Mouse (Mus musculus) gastrocnemius, postnatal 14 days (tissue): ENCODE results near the gene Sh3glb2. TPM values are rescaled to one million over a fixed set of nuclear protein-coding genes. Genes with fewer than 3 reads are reported as not detected.

Experiments used
- DNase-seq: peaks from one replicate; pipeline ENCODE4 v3.0.0; 2021; ENCODE audit warnings: mixed read lengths
- intact Hi-C: fragments of 180-260 bp; cut with DNase I; formaldehyde crosslinking; loops from one replicate; pipeline ENCODE4 v1.15.1; 2025; ENCODE audit warnings: low total_unique reads
- long read RNA-seq, 2 experiments: library from polyadenylated mRNA; stranded (forward); transcript quantifications; one replicate each; pipeline ENCODE4 v2.0.0; 2021
- total RNA-seq, 2 experiments: library from RNA; stranded (reverse); gene quantifications; 2 replicates each; pipeline ENCODE4 v1.2.3; 2021

Sh3glb2 gene
- total RNA-seq, result 10 to 100 TPM; 23.2 to 28.1 TPM
- long read RNA-seq, experiment 1, transcript Sh3glb2-201 (11 exons, 1,810 nt), result major isoform, 32 of 69 reads
- long read RNA-seq, experiment 1, partial matches to known transcripts, result 0 of 69 reads
- long read RNA-seq, experiment 1, other reads (novel, unspliced or antisense), result 34 of 69 reads
- long read RNA-seq, experiment 2, transcript Sh3glb2-201 (11 exons, 1,810 nt), result major isoform, 36 of 69 reads
- long read RNA-seq, experiment 2, transcript Sh3glb2-203 (10 exons, 1,694 nt), result minor isoform, 5 of 69 reads
- long read RNA-seq, experiment 2, partial matches to known transcripts, result 2 of 69 reads
- long read RNA-seq, experiment 2, other reads (novel, unspliced or antisense), result 26 of 69 reads

- intact Hi-C loops, result no loop called here
- peak; percentile 90 for DNase-seq
These were observed at the start of gene Sh3glb2 for GRCm38 (mm10) chr2:30358533-30359531. Sh3glb2 (minus strand) TSS chr2:30359337.

- no peak for DNase-seq
- intact Hi-C loops, result no loop called here
These were observed 49.4 kb upstream of the Sh3glb2 start for GRCm38 (mm10) chr2:30408452-30409100.

GRCm38 (mm10) chr2:30407778-30408177 is 48.6 kb upstream of the Sh3glb2 start:
- intact Hi-C loops, result no loop called here

GRCm38 (mm10) chr2:30407221-30407620 is 48.1 kb upstream of the Sh3glb2 start:
- intact Hi-C loops, result no loop called here
- no peak for DNase-seq

More at GRCm38 (mm10) chr2:30407778-30408177, 48.6 kb upstream of the Sh3glb2 start:
- DNase-seq, result no peak

GRCm38 (mm10) chr2:30403870-30404269 is 44.7 kb upstream of the Sh3glb2 start:
- intact Hi-C loops, result no loop called here
- no peak for DNase-seq

GRCm38 (mm10) chr2:30402843-30403242 is 43.7 kb upstream of the Sh3glb2 start:
- DNase-seq, result no peak
- intact Hi-C loops, result no loop called here

GRCm38 (mm10) chr2:30402351-30402826 is 43.3 kb upstream of the Sh3glb2 start:
- peak; percentile 70 for DNase-seq
- intact Hi-C loops, result no loop called here

- intact Hi-C loops, result no loop called here
- DNase-seq, result no peak
These were observed 42.4 kb upstream of the Sh3glb2 start for GRCm38 (mm10) chr2:30401581-30401980.

- DNase-seq, result no peak
- intact Hi-C loops, result no loop called here
These were observed 40.3 kb upstream of the Sh3glb2 start for GRCm38 (mm10) chr2:30399191-30400171.

- DNase-seq, result no peak
- intact Hi-C loops, result no loop called here
These were observed 38.9 kb upstream of the Sh3glb2 start for GRCm38 (mm10) chr2:30397986-30398512.

GRCm38 (mm10) chr2:30396246-30396645 is 37.1 kb upstream of the Sh3glb2 start:
- intact Hi-C loops, result no loop called here
- no peak for DNase-seq

GRCm38 (mm10) chr2:30395757-30396156 is 36.6 kb upstream of the Sh3glb2 start:
- DNase-seq, result no peak
- intact Hi-C loops, result no loop called here

- no peak for DNase-seq
- intact Hi-C loops, result no loop called here
These were observed 34.2 kb upstream of the Sh3glb2 start for GRCm38 (mm10) chr2:30393370-30393656.

GRCm38 (mm10) chr2:30392577-30393369 is 33.6 kb upstream of the Sh3glb2 start:
- DNase-seq, result peak; percentile 79
- intact Hi-C loops, result no loop called here

GRCm38 (mm10) chr2:30392114-30392576 is 33.0 kb upstream of the Sh3glb2 start, which contains the start of gene Dolpp1:
Dolpp1 (plus strand) TSS chr2:30392254.
- intact Hi-C loops, result no loop called here
- peak; percentile 98 for DNase-seq

GRCm38 (mm10) chr2:30389000-30389399 is 29.9 kb upstream of the Sh3glb2 start:
- intact Hi-C loops, result no loop called here
- DNase-seq, result no peak

GRCm38 (mm10) chr2:30386913-30387312 is 27.8 kb upstream of the Sh3glb2 start:
- intact Hi-C loops, result no loop called here
- DNase-seq, result no peak

- intact Hi-C loops, result no loop called here
- DNase-seq, result no peak
These were observed 26.5 kb upstream of the Sh3glb2 start for GRCm38 (mm10) chr2:30385591-30385990.
